Mouse (Mus musculus): ENCODE measurements around the gene Polrmt. TPM values are rescaled to one million over a fixed set of nuclear protein-coding genes. Genes with fewer than 3 reads are reported as not detected.

Gene Polrmt
- polyA plus RNA-seq, 2 experiments from 2014 or later, result 13.6 to 21.4 TPM

GRCm38 (mm10) chr10:79740863-79741262 is 5.5 kb downstream of the Polrmt start:
- ATAC-seq, result no peak

GRCm38 (mm10) chr10:79739234-79739633 is 7.1 kb downstream of the Polrmt start:
- ATAC-seq, result no peak

- ATAC-seq, result no peak
Measured at GRCm38 (mm10) chr10:79738259-79738658, 8.1 kb downstream of the Polrmt start.

- ATAC-seq, result no peak
Measured at GRCm38 (mm10) chr10:79736706-79737105, 9.7 kb downstream of the Polrmt start.

GRCm38 (mm10) chr10:79735361-79735760 is 11.0 kb downstream of the Polrmt start:
- no peak for ATAC-seq

- no peak for ATAC-seq
Measured at GRCm38 (mm10) chr10:79733847-79734246, 12.5 kb downstream of the Polrmt start.

- ATAC-seq, result no peak
Measured at GRCm38 (mm10) chr10:79732500-79732899, 13.9 kb downstream of the Polrmt start.

- no peak for ATAC-seq
Measured at GRCm38 (mm10) chr10:79729357-79729965, 16.9 kb downstream of the Polrmt start.

GRCm38 (mm10) chr10:79728323-79729249 is 17.8 kb downstream of the Polrmt start:
- ATAC-seq, result no peak

- ATAC-seq, result no peak
Measured at GRCm38 (mm10) chr10:79726090-79726489, 20.3 kb downstream of the Polrmt start.

- ATAC-seq, result no peak
Measured at GRCm38 (mm10) chr10:79723692-79724091, 22.7 kb downstream of the Polrmt start.

GRCm38 (mm10) chr10:79723047-79723446 is 23.3 kb downstream of the Polrmt start:
- ATAC-seq, result no peak

- no peak for ATAC-seq
Measured at GRCm38 (mm10) chr10:79721089-79721488, 25.3 kb downstream of the Polrmt start.

- ATAC-seq, result no peak
Measured at GRCm38 (mm10) chr10:79717640-79718357, 28.6 kb downstream of the Polrmt start.

GRCm38 (mm10) chr10:79716988-79717355 is 29.4 kb downstream of the Polrmt start:
- ATAC-seq, result no peak

GRCm38 (mm10) chr10:79716254-79716987 is 30.0 kb downstream of the Polrmt start, which contains the start of gene Hcn2:
Gene Hcn2 (plus strand): TSS chr10:79716634.
- ATAC-seq, result no peak

- ATAC-seq, result no peak
Measured at GRCm38 (mm10) chr10:79714996-79715395, 31.4 kb downstream of the Polrmt start.

GRCm38 (mm10) chr10:79713163-79713562 is 33.2 kb downstream of the Polrmt start:
- ATAC-seq, result no peak

GRCm38 (mm10) chr10:79712499-79713126 is 33.8 kb downstream of the Polrmt start:
- no peak for ATAC-seq

- no peak for ATAC-seq
Measured at GRCm38 (mm10) chr10:79712029-79712428, 34.4 kb downstream of the Polrmt start.

- ATAC-seq, result no peak
Measured at GRCm38 (mm10) chr10:79709307-79709706, 37.1 kb downstream of the Polrmt start.

- ATAC-seq, result no peak
Measured at GRCm38 (mm10) chr10:79708668-79709067, 37.7 kb downstream of the Polrmt start.

Data from activated CD4-positive, CD25-positive, alpha-beta regulatory T cell, adult 4 months (primary cell).